Mouse (Mus musculus): ENCODE data around the gene Tmem51. TPM values are rescaled to one million over a fixed set of nuclear protein-coding genes. Genes with fewer than 3 reads are reported as not detected.
A peak's percentile ranks its signal among the peaks of the same experiment; 100 is the strongest.

Tmem51 gene
- total RNA-seq (2021) = 1 to 10 TPM; 3.5 to 4.4 TPM
- long read RNA-seq, experiment 1, partial matches to known transcripts = 0 of 5 reads
- long read RNA-seq, experiment 1, other reads (novel, unspliced or antisense) = 1 of 5 reads
- long read RNA-seq, experiment 2, transcript Tmem51-201 (3 exons, 1,875 nt) = major isoform, 12 of 14 reads
- long read RNA-seq, experiment 2, partial matches to known transcripts = 1 of 14 reads
- long read RNA-seq, experiment 2, other reads (novel, unspliced or antisense) = 1 of 14 reads

DNA sequence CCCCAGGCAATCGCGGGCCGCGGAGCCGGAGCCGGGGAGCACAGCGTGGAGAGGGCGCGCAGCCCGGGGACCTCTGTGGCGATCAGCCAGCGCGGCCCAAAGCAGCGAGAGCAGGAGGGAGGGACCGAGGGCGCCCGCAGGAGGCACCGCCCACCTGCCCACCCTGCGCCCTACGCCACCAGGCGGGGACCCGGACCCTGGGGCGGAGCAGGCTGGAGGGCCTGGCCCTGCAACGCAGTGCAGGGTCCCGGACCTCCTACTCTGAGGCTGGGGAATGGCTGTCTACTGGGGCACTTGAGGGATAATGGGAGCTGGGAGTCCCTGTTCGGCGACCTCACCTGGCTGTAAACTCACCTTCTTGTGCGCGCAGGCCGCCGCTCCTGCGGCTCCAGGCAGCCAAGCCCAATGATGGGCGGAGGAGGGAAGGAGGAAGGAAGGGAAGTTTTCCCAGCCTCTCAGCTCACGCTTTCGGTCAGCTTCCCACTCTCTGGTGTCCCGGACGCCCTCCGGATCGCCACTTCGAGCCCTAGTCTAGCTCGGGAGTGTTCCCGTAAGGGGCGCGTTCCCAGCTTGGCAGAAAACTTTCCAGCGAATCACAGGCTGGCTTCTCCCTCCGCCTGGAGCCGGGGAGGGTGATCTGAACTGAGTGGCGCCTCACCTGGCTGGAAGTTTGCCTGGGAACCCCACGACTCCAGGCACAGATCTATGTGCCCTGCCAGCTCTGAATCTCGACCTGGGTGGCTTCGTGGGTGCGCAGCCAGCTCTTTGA, at the start of gene Tmem51:
TSS of gene Tmem51 (minus strand) at position 174 of the 769 bp plus-strand sequence.
- peak; percentile 59 to 62 for DNase-seq (ENCODE audit: low spot score in 2 of 2)

- no peak for DNase-seq (ENCODE audit: low spot score in 2 of 2)
These were observed 46.1 kb upstream of the Tmem51 start for GRCm38 (mm10) chr4:142130162-142130561.

DNA sequence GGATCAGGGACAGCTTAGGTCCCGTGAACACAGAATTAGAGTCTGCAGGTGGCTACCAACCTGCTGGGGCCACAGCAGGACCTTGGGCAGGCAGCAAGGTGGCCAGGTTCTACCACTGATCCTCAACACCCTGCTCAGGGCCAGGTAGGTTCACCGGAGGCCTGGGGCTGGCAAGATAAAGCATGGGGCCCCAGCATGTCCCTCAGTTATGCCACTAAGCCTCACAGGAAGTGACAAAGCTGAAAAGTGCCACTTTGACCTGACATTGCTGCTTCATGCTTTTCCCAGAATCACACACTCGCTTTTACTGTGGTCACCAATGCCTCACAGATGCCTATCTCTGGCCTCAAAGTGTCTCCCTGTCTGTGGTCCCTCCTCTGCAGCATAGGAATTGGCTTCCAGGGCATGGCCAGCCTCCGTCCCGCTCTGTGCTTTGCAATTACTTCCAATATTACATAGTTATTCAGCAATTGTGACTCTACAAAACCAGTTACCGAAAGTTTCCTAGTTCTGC, 43.2 kb upstream of the Tmem51 start:
- DNase-seq (ENCODE audit: low spot score in 2 of 2) = no peak

- no peak for DNase-seq (ENCODE audit: low spot score in 2 of 2)
These were observed 42.7 kb upstream of the Tmem51 start for GRCm38 (mm10) chr4:142126641-142127274.

DNA sequence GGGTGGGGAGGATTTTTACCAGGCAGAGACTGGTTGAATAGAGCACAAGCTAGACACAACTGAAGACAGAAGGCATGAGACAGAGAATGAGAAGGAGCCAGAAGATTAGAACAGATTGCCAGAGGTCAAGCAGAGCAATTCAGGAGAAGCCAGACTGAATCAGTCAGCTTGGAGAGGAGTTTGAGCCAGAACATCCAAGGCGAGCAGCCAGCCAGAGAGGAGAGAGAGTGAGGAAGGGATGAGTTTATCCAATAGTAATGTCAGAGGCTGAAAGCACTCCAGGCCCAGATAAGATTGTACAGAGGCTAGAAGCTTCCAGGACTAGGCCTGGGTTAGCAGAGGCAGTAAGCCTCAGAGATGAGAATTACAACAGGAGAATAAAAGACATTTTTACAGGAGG, 37.1 kb upstream of the Tmem51 start:
- DNase-seq (ENCODE audit: low spot score in 2 of 2) = no peak

DNA sequence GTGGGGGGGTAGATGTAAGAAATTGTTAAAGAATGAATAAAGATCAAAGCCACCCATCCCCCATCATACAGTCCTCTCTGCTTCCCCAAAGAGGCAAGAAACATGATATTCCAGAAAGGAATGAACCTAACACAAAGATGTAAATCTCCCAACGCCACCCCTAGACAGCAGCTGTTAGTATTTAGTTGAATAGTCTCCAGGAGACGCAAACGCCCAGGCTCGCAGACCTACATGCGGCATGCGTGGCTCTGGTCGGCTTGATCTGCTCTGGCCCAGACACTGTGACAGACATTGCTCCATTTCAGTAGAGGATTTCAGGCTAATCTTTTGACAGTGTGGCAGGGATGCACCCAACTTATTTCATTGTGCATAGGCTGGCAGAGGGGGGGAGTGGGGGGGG, 34.4 kb upstream of the Tmem51 start:
- DNase-seq (ENCODE audit: low spot score in 2 of 2) = no peak

- no peak for DNase-seq (ENCODE audit: low spot score in 2 of 2)
These were observed 33.9 kb upstream of the Tmem51 start for GRCm38 (mm10) chr4:142117993-142118392.

GRCm38 (mm10) chr4:142113306-142113705, 29.2 kb upstream of the Tmem51 start:
- DNase-seq (ENCODE audit: low spot score in 2 of 2) = no peak

DNA sequence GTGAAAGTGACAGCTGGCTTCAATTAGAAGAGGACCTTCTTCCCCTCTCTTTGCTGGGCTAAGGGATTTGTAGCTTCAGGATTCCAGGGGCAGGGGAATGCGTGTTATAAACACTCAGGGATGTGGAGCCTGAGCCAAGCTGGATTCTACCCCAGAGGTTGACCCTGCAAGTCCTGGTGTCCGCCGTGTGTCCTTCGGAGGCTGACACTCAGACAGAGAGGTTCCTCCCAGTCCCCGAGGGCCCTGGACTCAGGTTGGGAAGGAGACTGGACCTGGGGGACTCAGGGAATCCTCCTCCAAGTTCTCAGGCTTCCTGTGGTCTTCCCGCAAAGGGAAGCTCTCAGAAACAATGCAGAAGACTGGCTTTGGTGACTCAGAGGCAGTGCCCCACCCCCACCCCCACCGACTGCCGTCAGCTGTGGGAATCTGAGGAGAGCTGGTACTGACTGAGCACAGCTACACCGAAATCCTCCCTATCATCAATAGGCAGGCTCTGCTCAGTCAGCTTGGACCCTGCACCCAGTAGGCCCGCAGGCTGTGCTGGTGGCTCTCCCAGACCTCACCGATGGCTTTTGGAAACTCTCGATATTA, 19.1 kb upstream of the Tmem51 start:
- no peak for DNase-seq (ENCODE audit: low spot score in 2 of 2)

DNA sequence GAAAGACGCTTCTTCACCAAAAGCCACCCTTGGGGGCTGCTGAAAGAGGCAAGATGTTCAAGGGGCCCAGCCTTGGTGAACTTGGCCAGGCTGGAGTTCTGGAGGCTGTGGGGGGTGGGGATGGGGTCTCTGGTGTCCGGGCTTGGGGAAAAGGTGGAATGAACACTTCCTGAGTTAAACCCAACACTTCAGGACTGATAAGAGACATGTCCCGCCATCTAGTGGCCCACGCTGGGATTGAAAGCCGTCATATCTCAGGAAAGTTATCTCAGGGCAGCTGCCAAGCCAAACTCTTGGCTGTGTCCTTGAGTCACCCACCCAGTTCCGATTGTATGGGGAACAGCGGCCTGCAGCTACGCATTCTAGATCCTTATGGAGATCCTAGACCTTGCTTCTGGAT, 14.2 kb upstream of the Tmem51 start:
- DNase-seq (ENCODE audit: low spot score in 2 of 2) = peak; percentile 76 to 78

GRCm38 (mm10) chr4:142097871-142098270, 13.8 kb upstream of the Tmem51 start:
- peak; percentile 38 to 54 for DNase-seq (ENCODE audit: low spot score in 2 of 2)

DNA sequence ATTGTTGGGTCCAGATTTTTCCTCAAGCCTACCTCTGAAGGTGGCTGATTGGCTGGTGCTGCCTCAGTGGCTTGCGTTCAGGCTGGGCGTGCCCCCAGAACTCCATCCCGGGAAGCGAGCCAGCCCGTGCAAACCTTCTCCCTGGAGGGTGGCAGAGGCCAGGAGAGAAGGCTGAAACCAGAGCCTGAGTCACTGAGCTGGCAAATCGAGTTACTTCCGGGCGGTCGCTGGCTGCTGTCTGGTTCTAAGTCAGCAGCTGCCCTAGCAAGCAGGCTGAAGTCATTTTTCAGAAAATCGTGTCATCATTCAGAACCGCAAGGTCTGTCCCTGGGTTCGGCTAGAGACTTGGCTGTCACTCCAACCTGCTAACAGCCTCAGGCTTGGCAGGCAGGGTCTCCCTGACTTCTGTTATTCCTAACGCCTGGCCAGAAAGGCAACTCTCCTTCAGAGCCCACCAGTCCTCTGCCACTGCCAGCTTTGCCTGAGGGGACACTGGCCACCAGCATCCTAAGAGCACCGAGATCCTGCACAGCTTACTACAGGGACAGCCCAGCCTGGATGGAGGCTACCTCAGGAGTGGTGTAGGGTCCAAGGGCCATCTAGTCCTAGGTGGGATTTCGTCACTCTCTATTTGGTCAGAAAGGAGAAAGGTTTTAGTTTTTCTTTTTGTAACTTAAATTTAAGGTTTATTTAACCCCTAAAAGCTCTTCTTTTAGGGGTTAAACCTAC, 11.6 kb upstream of the Tmem51 start:
- DNase-seq (ENCODE audit: low spot score in 2 of 2) = peak; percentile 73 to 74

DNA sequence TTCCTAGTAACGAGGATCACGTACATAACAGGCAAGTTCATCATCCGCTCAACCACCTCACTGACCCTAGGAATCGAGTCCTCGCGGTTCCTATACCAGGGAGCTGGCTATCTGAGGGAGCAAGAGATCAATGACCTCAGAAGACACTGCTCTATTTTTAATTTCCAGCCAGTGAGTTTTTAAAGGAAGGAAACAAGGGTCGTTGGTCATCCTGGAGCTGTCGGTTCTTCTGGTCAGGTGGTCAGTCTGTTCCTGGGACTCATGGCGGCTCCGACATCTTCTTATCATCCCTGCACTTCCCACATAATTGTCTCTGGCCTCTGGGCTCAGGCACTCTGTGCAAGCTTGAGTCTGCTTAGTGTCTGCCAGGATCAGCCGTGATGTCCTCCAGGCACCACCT, 10.3 kb upstream of the Tmem51 start:
- DNase-seq (ENCODE audit: low spot score in 2 of 2) = no peak

- DNase-seq (ENCODE audit: low spot score in 2 of 2) = no peak
These were observed 7.0 kb upstream of the Tmem51 start for GRCm38 (mm10) chr4:142091100-142091499.

- no peak for DNase-seq (ENCODE audit: low spot score in 2 of 2)
These were observed 5.9 kb upstream of the Tmem51 start for GRCm38 (mm10) chr4:142089966-142090365.

GRCm38 (mm10) chr4:142088836-142089235, 4.7 kb upstream of the Tmem51 start:
- no peak for DNase-seq (ENCODE audit: low spot score in 2 of 2)

DNA sequence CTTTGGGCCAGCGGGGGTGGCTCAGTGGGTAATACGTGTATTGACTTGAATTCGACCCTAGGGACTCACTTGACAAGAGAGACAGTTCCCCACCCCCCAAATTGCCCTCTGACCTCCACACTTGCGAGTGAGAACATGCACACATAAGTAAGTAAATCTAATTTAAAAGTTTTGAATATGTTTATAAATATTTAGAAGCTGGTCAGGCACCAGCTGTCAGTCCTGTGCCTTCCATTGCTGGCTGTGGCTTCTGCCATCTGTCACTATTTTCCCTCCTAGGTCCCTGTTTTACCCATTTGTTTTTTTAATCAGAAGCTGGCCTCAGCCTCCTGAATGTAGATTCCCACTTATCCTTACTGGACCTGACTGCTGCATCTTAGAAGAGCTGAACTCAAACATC, 4.3 kb upstream of the Tmem51 start:
- no peak for DNase-seq (ENCODE audit: low spot score in 2 of 2)

GRCm38 (mm10) chr4:142084936-142085563, 946 bp upstream of the Tmem51 start:
- DNase-seq (ENCODE audit: low spot score in 2 of 2) = no peak

- DNase-seq (ENCODE audit: low spot score in 2 of 2) = peak; percentile 67 to 77
These were observed 358 bp downstream of the Tmem51 start for GRCm38 (mm10) chr4:142083762-142084130.

DNA sequence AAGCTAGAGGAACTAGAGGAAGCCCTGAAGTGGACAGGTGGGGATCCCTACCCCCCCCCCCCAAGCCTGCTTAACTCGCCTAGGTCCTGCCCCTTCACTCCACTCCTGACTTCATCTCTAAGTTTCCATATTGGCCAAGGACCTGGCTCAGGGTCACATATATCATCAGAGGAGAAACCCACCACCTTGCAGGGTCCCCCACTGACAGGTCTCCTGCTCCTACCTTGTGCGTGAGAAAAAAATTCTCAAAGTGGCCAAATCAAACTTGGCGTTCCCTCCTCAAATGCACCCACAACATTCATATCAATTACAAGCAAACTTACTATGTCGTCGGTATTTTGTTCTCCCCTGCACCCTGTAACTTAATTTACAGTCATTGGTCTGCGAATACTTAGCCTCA, 911 bp downstream of the Tmem51 start:
- no peak for DNase-seq (ENCODE audit: low spot score in 2 of 2)

GRCm38 (mm10) chr4:142082703-142083102, 1.4 kb downstream of the Tmem51 start:
- no peak for DNase-seq (ENCODE audit: low spot score in 2 of 2)
